Mouse (Mus musculus) forebrain, embryonic 14.5 days (tissue): ENCODE results near the gene Sept8. TPM values are rescaled to one million over a fixed set of nuclear protein-coding genes. Genes with fewer than 3 reads are reported as not detected.

ENCODE experiments used
- polyA plus RNA-seq: library from polyadenylated mRNA; unstranded; fragments of >200 nt; fragmentation: Nextera tagmentation; extraction: Ambion mirVana; gene quantifications from 2 replicates; pipeline ENCODE4 v1.2.1, GENCODE M21; 2014

The Sept8 gene
- polyA plus RNA-seq, 1 experiment from 2014 or later, result 12.3 TPM

Other genes starting within 250 kb of the Sept8 start
- gene Hspa4, start 218.8 kb upstream of the Sept8 start, polyA plus RNA-seq, result 55.5 and 58.6 TPM in 2 replicates
- 16.0 and 17.0 TPM in 2 replicates for gene Zcchc10, start 194.6 kb upstream of the Sept8 start, polyA plus RNA-seq
- gene Aff4, start 168.4 kb upstream of the Sept8 start, polyA plus RNA-seq, result 69.4 and 79.4 TPM in 2 replicates
- gene Leap2, start 96.1 kb upstream of the Sept8 start, polyA plus RNA-seq, result not detected in 2 replicates
- 637 and 819 TPM in 2 replicates for gene Uqcrq, start 88.4 kb upstream of the Sept8 start, polyA plus RNA-seq
- gene Gdf9, start 88.2 kb upstream of the Sept8 start, polyA plus RNA-seq, result 3.3 and 3.9 TPM in 2 replicates
- not detected in 2 replicates for gene Gm10447, start 62.1 kb upstream of the Sept8 start, polyA plus RNA-seq
- 1.5 and 1.7 TPM in 2 replicates for gene Shroom1, start 62.1 kb upstream of the Sept8 start, polyA plus RNA-seq
- gene Gm9837, start 48.8 kb upstream of the Sept8 start, polyA plus RNA-seq, result not detected in 2 replicates
- gene Gm9945, start 39.1 kb upstream of the Sept8 start, polyA plus RNA-seq, result 0.19 TPM in 1 of 2 replicates, not detected in the other
- gene Sowaha, start 39.0 kb upstream of the Sept8 start, polyA plus RNA-seq, result 1.2 and 1.7 TPM in 2 replicates
- 215 and 216 TPM in 2 replicates for gene Kif3a, start 48.1 kb downstream of the Sept8 start, polyA plus RNA-seq
- 5.9 and 6.9 TPM in 2 replicates for gene Il4, start 99.4 kb downstream of the Sept8 start, polyA plus RNA-seq
- gene Il13, start 115.4 kb downstream of the Sept8 start, polyA plus RNA-seq, result not detected in 2 replicates
- 10.6 and 11.0 TPM in 2 replicates for gene Rad50, start 188.1 kb downstream of the Sept8 start, polyA plus RNA-seq
- not detected in 2 replicates for gene Il5, start 201.5 kb downstream of the Sept8 start, polyA plus RNA-seq